Mouse (Mus musculus) liver, postnatal 0 days (tissue): ENCODE data around the gene Ptar1.

Experiments
- CTCF ChIP-seq: sonication (generic); IDR thresholded peaks from 2 replicates; pipeline ENCODE4 v1.5.1; 2016; ENCODE audit warnings: antibody characterized with exemption, low read depth
- EP300 ChIP-seq: IDR thresholded peaks from 2 replicates; pipeline ENCODE4 v1.6.1; 2016; ENCODE audit warnings: antibody characterized with exemption, low read depth, mild to moderate bottlenecking

- TF ChIP-seq CTCF, result no peak
- no peak for TF ChIP-seq EP300
Observed at GRCm38 (mm10) chr19:23645347-23645746, 41.9 kb upstream of the Ptar1 start.
